Mouse (Mus musculus) bone marrow macrophage, adult 2 months (primary cell): ENCODE data around the gene Tecpr2. TPM values are rescaled to one million over a fixed set of nuclear protein-coding genes. Genes with fewer than 3 reads are reported as not detected.

ENCODE experiments used
- H3K27ac ChIP-seq: 2 replicates; pipeline ENCODE4 v1.5.1; 2012; ENCODE audit warnings: low read depth, low read length; ENCODE audit not compliant: insufficient read depth
- H3K4me1 ChIP-seq: 2 replicates; pipeline ENCODE4 v1.6.1; 2012; ENCODE audit warnings: low read length; ENCODE audit not compliant: control insufficient read depth, insufficient read depth
- H3K4me3 ChIP-seq: 2 replicates; pipeline ENCODE4 v1.5.1; 2012; ENCODE audit warnings: mild to moderate bottlenecking, low read length, moderate library complexity; ENCODE audit not compliant: insufficient read depth
- CTCF ChIP-seq: IDR thresholded peaks from 2 replicates; pipeline ENCODE4 v1.5.1; 2012; ENCODE audit warnings: low read depth, mild to moderate bottlenecking, low read length, moderate library complexity
- POLR2A ChIP-seq: IDR thresholded peaks from 2 replicates; pipeline ENCODE4 v1.6.1; 2012; ENCODE audit warnings: mild to moderate bottlenecking, low read depth, low read length, borderline replicate concordance
- polyA plus RNA-seq: library from polyadenylated mRNA; stranded (reverse); fragments of >200 nt; gene quantifications from 2 replicates; pipeline ENCODE4 v1.2.4, GENCODE M21; 2012; ENCODE audit not compliant: missing spikeins, insufficient read depth, insufficient read length

The Tecpr2 gene
- polyA plus RNA-seq, 1 experiment, result 6.8 TPM

- Histone ChIP-seq H3K27ac (no peak overlapping the region), H3K4me3 (no peak overlapping the region), H3K4me1 (peaks cover 22% of the 10 kb centered on the region)
- TF ChIP-seq CTCF (no peak), POLR2A (no peak)
Measured at GRCm38 (mm10) chr12:111018068-111018467, 129.0 kb downstream of the Tecpr2 start.

- Histone ChIP-seq H3K27ac (no peak overlapping the region), H3K4me3 (no peak overlapping the region), H3K4me1 (peaks cover 19% of the 10 kb centered on the region)
- TF ChIP-seq POLR2A, result no peak
- no peak for TF ChIP-seq CTCF
Measured at GRCm38 (mm10) chr12:111019086-111019485, 130.0 kb downstream of the Tecpr2 start.

DNA sequence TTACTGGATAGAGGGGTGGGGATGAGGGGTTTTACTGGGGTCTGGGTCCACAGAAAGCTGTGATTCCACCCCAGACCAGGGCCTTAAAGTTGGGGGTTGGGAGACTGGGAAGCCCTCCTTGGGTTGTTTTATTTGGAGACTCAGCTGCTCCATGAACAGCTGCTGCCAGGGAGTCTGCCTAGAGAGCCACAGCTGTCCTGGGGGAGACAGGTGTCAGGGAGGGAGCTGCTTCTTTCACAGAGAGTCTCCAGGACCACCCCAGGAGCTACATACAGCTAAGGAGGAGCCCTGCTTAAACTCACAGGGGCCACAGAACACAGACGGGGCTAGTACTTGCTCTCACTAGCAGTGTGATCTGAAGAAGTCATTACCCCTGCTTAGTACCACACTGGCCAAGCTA lies 132.1 kb downstream of the Tecpr2 start:
- Histone ChIP-seq H3K27ac (no peak overlapping the region), H3K4me1 (peaks cover 10% of the 10 kb centered on the region), H3K4me3 (no peak overlapping the region)
- TF ChIP-seq CTCF, result no peak
- TF ChIP-seq POLR2A, result no peak

- TF ChIP-seq POLR2A, result no peak
- TF ChIP-seq CTCF, result no peak
- Histone ChIP-seq H3K27ac (no peak overlapping the region), H3K4me1 (peaks cover 7% of the 10 kb centered on the region), H3K4me3 (no peak overlapping the region)
Measured at GRCm38 (mm10) chr12:111021577-111021976, 132.5 kb downstream of the Tecpr2 start.

Other genes with a start within 250 kb of the Tecpr2 start
- not detected in 2 replicates for gene 1700001K19Rik, start 206.6 kb upstream of the Tecpr2 start, polyA plus RNA-seq
- gene Hsp90aa1, start 186.5 kb upstream of the Tecpr2 start, polyA plus RNA-seq, result 156 and 159 TPM in 2 replicates
- gene Wdr20, start 151.3 kb upstream of the Tecpr2 start, polyA plus RNA-seq, result 27.9 and 33.7 TPM in 2 replicates
- gene Mok, start 48.3 kb upstream of the Tecpr2 start, polyA plus RNA-seq, result 5.4 and 5.7 TPM in 2 replicates
- 10.9 and 12.7 TPM in 2 replicates for gene Zfp839, start 39.0 kb upstream of the Tecpr2 start, polyA plus RNA-seq
- gene Cinp, start 119 bp upstream of the Tecpr2 start, polyA plus RNA-seq, result 30.8 and 35.7 TPM in 2 replicates
- 2.2 and 2.3 TPM in 2 replicates for gene Ankrd9, start 89.8 kb downstream of the Tecpr2 start, polyA plus RNA-seq
- gene Rcor1, start 150.1 kb downstream of the Tecpr2 start, polyA plus RNA-seq, result 26.2 and 33.8 TPM in 2 replicates